Mouse (Mus musculus) liver, postnatal 0 days (tissue): ENCODE measurements around the gene Atg2a. TPM values are rescaled to one million over a fixed set of nuclear protein-coding genes. Genes with fewer than 3 reads are reported as not detected.

Experiments
- ATAC-seq: fragments of 200-750 bp; cut with Nextera tagmentation; 2 replicates; pipeline ENCODE4 v1.8.0; 2017; ENCODE audit warnings: mild to moderate bottlenecking, moderate library complexity
- DNase-seq: peaks from one replicate; pipeline ENCODE4 v3.0.0-alpha.2; 2016
- H3K27ac ChIP-seq: fragments of 300-500 bp; sonication (generic); 2 replicates; pipeline ENCODE4 v1.5.1; 2014; ENCODE audit warnings: antibody characterized with exemption, moderate library complexity, mild to moderate bottlenecking, low read depth
- H3K27me3 ChIP-seq: fragments of 300-500 bp; sonication (generic); 2 replicates; pipeline ENCODE4 v1.6.1; 2014; ENCODE audit warnings: low read length, control low read depth, mixed read lengths; ENCODE audit not compliant: insufficient read depth
- H3K36me3 ChIP-seq: fragments of 300-500 bp; sonication (generic); replicated peaks from 2 replicates; pipeline ENCODE4 v1.6.1; 2014; ENCODE audit warnings: mild to moderate bottlenecking, control low read depth, low read length, moderate library complexity, mixed read lengths; ENCODE audit not compliant: insufficient read depth
- H3K4me1 ChIP-seq: fragments of 300-500 bp; sonication (generic); 2 replicates; pipeline ENCODE4 v1.6.1; 2014; ENCODE audit warnings: antibody characterized with exemption, mild to moderate bottlenecking, control low read depth; ENCODE audit not compliant: insufficient read depth
- H3K4me2 ChIP-seq: fragments of 300-500 bp; sonication (generic); 2 replicates; pipeline ENCODE4 v1.6.1; 2014; ENCODE audit warnings: low read depth, mild to moderate bottlenecking, low read length, moderate library complexity, mixed read lengths
- H3K4me3 ChIP-seq: fragments of 300-500 bp; sonication (generic); 2 replicates; pipeline ENCODE4 v1.5.1; 2014; ENCODE audit warnings: low read depth, low read length
- H3K9ac ChIP-seq: fragments of 300-500 bp; sonication (generic); replicated peaks from 2 replicates; pipeline ENCODE4 v1.6.1; 2014; ENCODE audit warnings: mild to moderate bottlenecking, moderate library complexity
- H3K9me3 ChIP-seq: fragments of 300-500 bp; sonication (generic); 2 replicates; pipeline ENCODE4 v1.6.1; 2016; ENCODE audit warnings: mild to moderate bottlenecking, control low read depth, low read length, mixed read lengths
- CTCF ChIP-seq: sonication (generic); IDR thresholded peaks from 2 replicates; pipeline ENCODE4 v1.5.1; 2016; ENCODE audit warnings: antibody characterized with exemption, low read depth
- EP300 ChIP-seq: IDR thresholded peaks from 2 replicates; pipeline ENCODE4 v1.6.1; 2016; ENCODE audit warnings: antibody characterized with exemption, low read depth, mild to moderate bottlenecking
- WGBS: fragments of 180-500 bp; shearing (Covaris S2); extraction: QIAGEN DNeasy Blood & Tissue Kit; methylation state at CpG from one replicate; pipeline ENCODE4 v1.1.7; 2014; ENCODE audit not compliant: insufficient replicate concordance; 5-methylcytosine and 5-hydroxymethylcytosine counted together
- polyA plus RNA-seq: library from polyadenylated mRNA; unstranded; fragments of >200 nt; fragmentation: Nextera tagmentation; extraction: Ambion mirVana; gene quantifications from 2 replicates; pipeline ENCODE4 v1.2.1, GENCODE M21; 2015

The Atg2a gene
- polyA plus RNA-seq, 1 experiment from 2014 or later: 3.8 TPM

- DNase-seq (peak; percentile 83), ATAC-seq (peak; percentile 65)
- Histone ChIP-seq H3K4me2 (peak overlapping the region; percentile 78), H3K4me3 (peak overlapping the region; percentile 82), H3K36me3 (peaks cover 31% of the 10 kb centered on the region), H3K27ac (peak overlapping the region; percentile 98), H3K9ac (peak overlapping the region; percentile 93), H3K4me1 (peaks cover 32% of the 10 kb centered on the region), H3K27me3 (no peaks in the 10 kb centered on the region), H3K9me3 (no peaks in the 10 kb centered on the region)
- no peak for TF ChIP-seq EP300
- no peak for TF ChIP-seq CTCF
- WGBS: 0% methylated on average over 4 of the region's 4 CpGs
Measured at GRCm38 (mm10) chr19:6242281-6242680, 813 bp downstream of the Atg2a start.

DNA sequence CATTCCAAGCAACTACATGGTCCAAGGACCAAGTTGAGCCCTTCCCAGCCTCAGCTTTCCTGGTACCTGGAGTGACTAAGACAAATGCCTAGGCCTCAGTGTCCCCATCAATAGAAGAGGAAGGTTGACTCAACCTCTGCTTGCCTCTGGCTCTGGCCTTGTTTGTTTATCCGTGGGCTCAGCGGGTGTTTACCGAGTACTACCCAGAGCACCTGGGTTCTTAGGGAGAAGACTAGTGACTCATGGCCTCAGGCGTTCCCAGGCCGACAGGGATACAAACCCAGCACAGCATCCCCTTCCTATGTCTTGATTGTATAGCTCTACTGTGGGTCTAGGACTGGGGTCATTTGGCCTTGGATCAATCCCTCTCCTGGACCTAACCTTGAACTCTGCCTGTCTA is 1.8 kb downstream of the Atg2a start:
- 76% methylated on average over 5 of the region's 5 CpGs for WGBS
- H3K4me3 ChIP-seq: peak overlapping the region; percentile 82; the same call in 1 of the 2 replicates
- H3K27ac ChIP-seq: peak overlapping the region; percentile 98
- DNase-seq: no peak
- no peaks in the 10 kb centered on the region for H3K9me3 ChIP-seq
- H3K27me3 ChIP-seq: no peaks in the 10 kb centered on the region
- H3K4me1 ChIP-seq: peaks cover 32% of the 10 kb centered on the region
- TF ChIP-seq CTCF: no peak
- no peak for TF ChIP-seq EP300
- peak overlapping the region; percentile 78 for H3K4me2 ChIP-seq
- no peak for ATAC-seq
- H3K9ac ChIP-seq: peak overlapping the region; percentile 93
- peaks cover 41% of the 10 kb centered on the region for H3K36me3 ChIP-seq

DNA sequence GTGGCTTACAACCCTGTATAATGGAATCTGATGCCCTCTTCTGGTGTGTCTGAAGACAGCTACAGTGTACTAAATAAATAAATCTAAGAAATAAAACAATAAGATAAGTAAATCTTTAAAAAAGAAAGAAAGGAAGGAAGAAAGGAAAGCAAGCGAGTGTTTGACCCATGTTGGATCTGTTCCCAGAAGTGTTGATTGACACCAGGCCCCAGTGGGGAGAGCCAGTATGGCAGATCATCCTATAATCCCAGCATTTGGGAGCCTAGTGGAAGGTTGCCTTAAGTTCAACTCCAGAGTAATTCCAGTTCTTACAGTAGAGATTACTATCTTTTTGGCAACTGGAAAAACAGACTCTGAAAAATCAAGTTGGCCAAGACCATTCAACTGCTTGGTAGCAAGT is 4.3 kb downstream of the Atg2a start:
- Histone ChIP-seq H3K4me1 (peaks cover 16% of the 10 kb centered on the region), H3K4me2 (no peak overlapping the region), H3K36me3 (peaks cover 57% of the 10 kb centered on the region), H3K27ac (no peak overlapping the region), H3K27me3 (no peaks in the 10 kb centered on the region), H3K9ac (no peak overlapping the region), H3K4me3 (no peak overlapping the region), H3K9me3 (no peaks in the 10 kb centered on the region)
- WGBS: 75% methylated on average over 1 of the region's 1 CpGs
- no peak for TF ChIP-seq CTCF
- TF ChIP-seq EP300: no peak
- no peak for DNase-seq
- ATAC-seq: no peak

DNA sequence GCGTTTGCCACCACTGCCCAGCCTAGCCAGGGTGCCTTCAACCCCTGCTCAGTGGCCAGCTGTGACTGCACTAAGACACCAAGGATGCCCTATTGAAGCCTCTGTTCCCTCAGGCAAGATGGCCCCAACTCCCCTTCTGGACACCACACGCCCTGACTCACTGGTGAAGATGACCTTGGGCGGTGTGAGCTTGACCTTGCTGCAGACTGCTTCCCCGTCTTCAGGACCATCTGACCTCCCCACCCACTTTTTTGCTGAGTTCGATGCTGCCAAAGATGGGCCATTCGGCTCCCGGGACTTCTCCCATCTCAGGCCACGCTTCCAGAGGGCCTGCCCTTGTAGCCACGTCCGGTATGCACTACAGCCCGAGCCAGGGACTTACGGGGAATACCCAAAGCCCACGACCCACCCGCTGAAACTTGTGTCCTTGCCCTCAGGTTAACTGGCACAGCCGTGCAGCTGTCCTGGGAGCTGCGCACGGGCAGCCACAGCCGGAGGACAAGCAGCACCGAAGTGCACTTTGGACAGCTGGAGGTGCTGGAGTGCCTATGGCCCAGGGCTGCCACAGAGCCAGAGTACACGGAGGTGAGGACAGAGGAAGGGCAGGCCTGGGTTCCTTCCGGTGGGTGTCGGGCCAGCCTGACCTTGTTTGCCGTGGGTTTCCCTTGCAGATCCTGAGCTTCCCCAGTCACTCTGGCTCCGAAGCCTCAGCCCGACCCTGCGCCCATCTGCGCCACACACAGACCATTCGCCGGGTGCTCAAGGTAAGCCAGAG is 6.2 kb downstream of the Atg2a start:
- H3K27ac ChIP-seq: no peak overlapping the region
- no peak overlapping the region for H3K4me2 ChIP-seq
- peaks cover 10% of the 10 kb centered on the region for H3K4me1 ChIP-seq
- DNase-seq (no peak), ATAC-seq (no peak)
- WGBS: 89% methylated on average over 29 of the region's 29 CpGs
- no peak for TF ChIP-seq CTCF
- no peak for TF ChIP-seq EP300
- no peak overlapping the region for H3K9ac ChIP-seq
- H3K4me3 ChIP-seq: no peak overlapping the region
- peaks cover 75% of the 10 kb centered on the region for H3K36me3 ChIP-seq
- no peaks in the 10 kb centered on the region for H3K27me3 ChIP-seq
- H3K9me3 ChIP-seq: no peaks in the 10 kb centered on the region

DNA sequence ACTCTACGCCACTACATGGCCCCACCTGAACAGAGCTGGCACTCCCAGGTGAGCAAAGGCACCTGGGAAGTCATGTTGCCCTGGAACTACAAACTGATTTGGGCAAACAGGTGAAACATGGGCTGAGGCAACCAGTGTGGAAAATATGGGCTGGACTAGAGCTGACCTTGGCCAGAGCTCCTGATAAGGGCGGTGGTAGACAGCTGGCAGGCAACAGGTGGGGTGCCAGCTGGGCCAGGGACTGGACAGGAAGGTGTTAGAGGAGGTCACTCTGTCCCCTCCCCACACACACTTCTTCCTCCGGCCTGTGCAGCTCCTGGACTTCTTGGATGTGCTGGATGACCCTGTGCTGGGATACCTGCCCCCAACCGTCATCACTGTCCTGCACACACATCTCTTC is 11.6 kb downstream of the Atg2a start:
- WGBS: 76% methylated on average over 4 of the region's 4 CpGs
- TF ChIP-seq EP300: no peak
- no peak for TF ChIP-seq CTCF
- H3K4me1 ChIP-seq: no peaks in the 10 kb centered on the region
- DNase-seq (no peak), ATAC-seq (no peak)
- H3K36me3 ChIP-seq: peaks cover 90% of the 10 kb centered on the region
- H3K4me2 ChIP-seq: no peak overlapping the region
- no peak overlapping the region for H3K9ac ChIP-seq
- H3K4me3 ChIP-seq: no peak overlapping the region
- no peak overlapping the region for H3K27ac ChIP-seq
- no peaks in the 10 kb centered on the region for H3K27me3 ChIP-seq
- H3K9me3 ChIP-seq: no peaks in the 10 kb centered on the region

GRCm38 (mm10) chr19:6260428-6260827 is 19.0 kb downstream of the Atg2a start:
- Histone ChIP-seq H3K36me3 (peaks cover 60% of the 10 kb centered on the region), H3K9ac (no peak overlapping the region), H3K4me1 (peaks cover 13% of the 10 kb centered on the region), H3K4me3 (no peak overlapping the region), H3K27me3 (no peaks in the 10 kb centered on the region), H3K9me3 (no peaks in the 10 kb centered on the region), H3K4me2 (no peak overlapping the region), H3K27ac (no peak overlapping the region)
- WGBS: 80% methylated on average over 2 of the region's 2 CpGs
- no peak for ATAC-seq
- no peak for DNase-seq
- peak; percentile 40 for TF ChIP-seq CTCF
- no peak for TF ChIP-seq EP300
